8 mouse cellular contexts compared by ENCODE assay signal in genomic region chr11:69948763-69949150, GRCm38 (mm10). TPM values are rescaled to one million over a fixed set of nuclear protein-coding genes. Genes with fewer than 3 reads are reported as not detected.
A peak's percentile ranks its signal among the peaks of the same experiment; 100 is the strongest.
DNase-seq lines count a peak whose midpoint lies in the region; ATAC-seq and TF ChIP-seq lines count a peak whose summit lies in the region.

No protein-coding gene starts in this region.

- H3K4me3 ChIP-seq in hindbrain, embryonic 12.5 days = peak overlapping the region; percentile 43
- H3K4me3 ChIP-seq in lung, postnatal 0 days (ENCODE audit: low read depth, low read length) = peak overlapping the region; percentile 39

- no peaks in the 10 kb centered on the region for H3K36me3 ChIP-seq in hindbrain, embryonic 12.5 days
- no peaks in the 10 kb centered on the region for H3K36me3 ChIP-seq in lung, postnatal 0 days (ENCODE audit: insufficient read depth, low read length)

- WGBS in hindbrain, embryonic 12.5 days = under 1% methylated on average over 14 of the region's 14 CpGs
- WGBS in lung, postnatal 0 days = 0% methylated on average over 12 of the region's 14 CpGs

- H3K9me3 ChIP-seq in hindbrain, embryonic 12.5 days (replicated peaks) = no peaks in the 10 kb centered on the region
- no peaks in the 10 kb centered on the region for H3K9me3 ChIP-seq in lung, postnatal 0 days (ENCODE audit: low read length)

- peaks cover 13% of the 10 kb centered on the region for H3K4me1 ChIP-seq in hindbrain, embryonic 12.5 days
- H3K4me1 ChIP-seq in lung, postnatal 0 days (ENCODE audit: insufficient read depth, low read depth, low read length) = no peaks in the 10 kb centered on the region

- H3K9ac ChIP-seq in hindbrain, embryonic 12.5 days = peak overlapping the region; percentile 35; the same call in 1 of the 2 replicates
- no peak overlapping the region for H3K9ac ChIP-seq in lung, postnatal 0 days (replicated peaks; ENCODE audit: low read depth)

- peak overlapping the region; percentile 57 for H3K4me2 ChIP-seq in hindbrain, embryonic 12.5 days (replicated peaks)
- H3K4me2 ChIP-seq in lung, postnatal 0 days (replicated peaks; ENCODE audit: low read depth, low read length) = peak overlapping the region; percentile 60

- TF ChIP-seq EP300 in lung, postnatal 0 days (IDR thresholded peaks at IDR 0.05) = no peak

- H3K27me3 ChIP-seq in hindbrain, embryonic 12.5 days = peaks cover 6% of the 10 kb centered on the region; the same call in 1 of the 2 replicates
- no peaks in the 10 kb centered on the region for H3K27me3 ChIP-seq in lung, postnatal 0 days (replicated peaks; ENCODE audit: insufficient read depth, low read length)

- H3K27ac ChIP-seq in hindbrain, embryonic 12.5 days = peak overlapping the region; percentile 72
- H3K27ac ChIP-seq in lung, postnatal 0 days (ENCODE audit: low read length) = peak overlapping the region; percentile 2; the same call in 1 of the 2 replicates

- ATAC-seq in hindbrain, embryonic 12.5 days (ENCODE audit: low FRiP score) = peak; percentile 53
- ATAC-seq in lung, postnatal 0 days = peak; percentile 67

- DNase-seq in NIH3T3 (ENCODE audit: low read depth) = peak; percentile 60
- peak; percentile 75 for DNase-seq in cerebellum, adult 9-11 months
- peak; percentile 31 to 84 for DNase-seq in frontal cortex, adult 2 months (ENCODE audit: extremely low spot score in 1 of 2, low spot score in 1 of 2)
- DNase-seq in layer of hippocampus, postnatal 10 days (ENCODE audit: low spot score in 2 of 2) = peak; percentile 85 to 89
- DNase-seq in lung, postnatal 0 days (ENCODE audit: low spot score) = peak; percentile 96
- DNase-seq in ovary, postnatal 10 days (ENCODE audit: low spot score) = peak; percentile 72
- peak; percentile 87 for DNase-seq in thymus, postnatal 25 days

- TF ChIP-seq CTCF in lung, postnatal 0 days (IDR thresholded peaks at IDR 0.05) = peak; percentile 95

RNA-seq across cellular contexts. Expression of gene Slc2a4, which starts 0.8 kb away (rescaled TPM):
- 1.4 and 2.1 TPM in 2 replicates for polyA plus RNA-seq in frontal cortex, adult 2 months (2012; rRNA removed)
- polyA plus RNA-seq in hindbrain, embryonic 12.5 days (2016; fragmentation: Nextera tagmentation; extraction: Ambion mirVana) = 9.6 and 12.9 TPM in 2 replicates
- total RNA-seq in layer of hippocampus, postnatal 10 days (2021) = 1 to 10 TPM; 1.7 to 2.0 TPM
- polyA plus RNA-seq in lung, postnatal 0 days (2015; fragmentation: Nextera tagmentation; extraction: Ambion mirVana) = 3.7 and 4.3 TPM in 2 replicates

RNA-seq across cellular contexts. Expression of gene Ybx2, which starts 13.2 kb away (rescaled TPM):
- polyA plus RNA-seq in frontal cortex, adult 2 months (2012; rRNA removed) = 20.1 and 20.6 TPM in 2 replicates
- 5.5 and 9.0 TPM in 2 replicates for polyA plus RNA-seq in hindbrain, embryonic 12.5 days (2016; fragmentation: Nextera tagmentation; extraction: Ambion mirVana)
- total RNA-seq in layer of hippocampus, postnatal 10 days (2021) = 1 to 10 TPM; 9.2 to 9.5 TPM
- 1.00 and 1.1 TPM in 2 replicates for polyA plus RNA-seq in lung, postnatal 0 days (2015; fragmentation: Nextera tagmentation; extraction: Ambion mirVana)

RNA-seq across cellular contexts. Expression of gene Cldn7, which starts 15.8 kb away (rescaled TPM):
- 0.10 and 0.34 TPM in 2 replicates for polyA plus RNA-seq in frontal cortex, adult 2 months (2012; rRNA removed)
- 9.5 and 21.8 TPM in 2 replicates for polyA plus RNA-seq in hindbrain, embryonic 12.5 days (2016; fragmentation: Nextera tagmentation; extraction: Ambion mirVana)
- total RNA-seq in layer of hippocampus, postnatal 10 days (2021) = not detected
- polyA plus RNA-seq in lung, postnatal 0 days (2015; fragmentation: Nextera tagmentation; extraction: Ambion mirVana) = 212 and 230 TPM in 2 replicates

RNA-seq across cellular contexts. Expression of gene Eif5a, which starts 27.0 kb away (rescaled TPM):
- polyA plus RNA-seq in frontal cortex, adult 2 months (2012; rRNA removed) = 630 and 714 TPM in 2 replicates
- 1,354 and 1,360 TPM in 2 replicates for polyA plus RNA-seq in hindbrain, embryonic 12.5 days (2016; fragmentation: Nextera tagmentation; extraction: Ambion mirVana)
- 100 to 1,000 TPM; 479 to 501 TPM for total RNA-seq in layer of hippocampus, postnatal 10 days (2021)
- 758 and 815 TPM in 2 replicates for polyA plus RNA-seq in lung, postnatal 0 days (2015; fragmentation: Nextera tagmentation; extraction: Ambion mirVana)

RNA-seq across cellular contexts. Expression of gene Ctdnep1, which starts 32.2 kb away (rescaled TPM):
- polyA plus RNA-seq in frontal cortex, adult 2 months (2012; rRNA removed) = 117 and 133 TPM in 2 replicates
- 22.4 and 26.1 TPM in 2 replicates for polyA plus RNA-seq in hindbrain, embryonic 12.5 days (2016; fragmentation: Nextera tagmentation; extraction: Ambion mirVana)
- 100 to 1,000 TPM; 101 to 105 TPM for total RNA-seq in layer of hippocampus, postnatal 10 days (2021)
- 23.7 and 24.7 TPM in 2 replicates for polyA plus RNA-seq in lung, postnatal 0 days (2015; fragmentation: Nextera tagmentation; extraction: Ambion mirVana)

Comparison
In these comparisons a context has a peak if more than half of its experiments do, and no peak if none do; other contexts are left out.
1. Peak in every context shown above with its lines: DNase-seq, ATAC-seq, H3K4me3 ChIP-seq and H3K27ac ChIP-seq.